In the genomic region with DNA sequence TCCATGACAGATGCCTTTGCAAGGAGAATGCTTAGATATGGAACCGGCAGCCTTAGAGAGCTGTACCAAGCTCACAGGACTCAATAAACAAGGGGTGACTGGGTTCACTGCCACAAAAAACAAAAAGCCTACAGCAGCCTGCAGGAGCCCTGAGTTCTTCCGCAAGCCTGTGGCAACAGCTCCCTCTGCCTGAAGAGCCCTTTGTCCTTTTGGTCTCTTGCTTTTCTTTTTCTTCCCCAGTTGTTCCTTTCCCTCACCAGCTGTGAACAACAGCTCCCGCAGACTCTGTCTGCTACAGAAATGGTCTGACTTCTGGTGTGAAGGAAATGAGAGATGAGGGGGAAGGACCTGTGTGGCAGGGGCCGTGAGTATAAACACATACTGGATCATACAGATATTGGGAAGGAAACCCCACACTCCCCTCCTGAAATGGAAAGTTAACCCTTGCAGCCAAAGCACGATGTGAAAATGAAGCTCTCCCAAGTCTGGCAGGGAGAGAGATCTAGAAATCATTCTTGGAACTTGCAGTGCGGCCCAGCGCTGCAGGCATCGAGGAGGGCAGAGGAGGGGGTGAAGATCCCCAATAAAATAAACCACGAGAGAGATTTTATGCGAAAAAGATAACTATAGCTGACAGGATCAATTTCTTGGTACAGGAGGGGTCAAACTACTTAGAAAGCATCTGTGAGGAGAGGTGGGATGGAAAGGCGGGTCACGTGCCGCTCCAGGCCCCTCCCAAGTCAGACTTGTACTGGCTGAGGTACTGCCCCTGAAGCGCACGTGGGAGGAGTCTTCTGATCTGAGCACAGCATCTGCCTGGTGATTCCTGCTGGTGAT, we compare ENCODE assay signal across 8 mouse cellular contexts.
A peak's percentile ranks its signal among the peaks of the same experiment; 100 is the strongest.
DNase-seq lines count a peak whose midpoint lies in the region; ATAC-seq lines count a peak whose summit lies in the region.

No protein-coding gene starts in this region.

- ATAC-seq in hindbrain, embryonic 12.5 days (ENCODE audit: low FRiP score) = peak; percentile 78
- ATAC-seq in stomach, embryonic 14.5 days (ENCODE audit: insufficient number of reproducible peaks, insufficient read depth, low FRiP score, low read depth) = peak; percentile 78; the same call in 1 of the 2 replicates

- H3K4me2 ChIP-seq in hindbrain, embryonic 12.5 days (replicated peaks) = peak overlapping the region; percentile 42
- H3K4me2 ChIP-seq in stomach, embryonic 14.5 days (replicated peaks; ENCODE audit: low read depth, low read length) = peak overlapping the region; percentile 37

- H3K27ac ChIP-seq in hindbrain, embryonic 12.5 days = peak overlapping the region; percentile 80
- peak overlapping the region; percentile 76 for H3K27ac ChIP-seq in stomach, embryonic 14.5 days (ENCODE audit: low read length)

- WGBS in hindbrain, embryonic 12.5 days = 3% methylated on average over 15 of the region's 15 CpGs
- WGBS in stomach, embryonic 14.5 days = 11% methylated on average over 15 of the region's 15 CpGs

- H3K9me3 ChIP-seq in hindbrain, embryonic 12.5 days (replicated peaks) = no peaks in the 10 kb centered on the region; the same call in 1 of the 2 replicates
- no peaks in the 10 kb centered on the region for H3K9me3 ChIP-seq in stomach, embryonic 14.5 days (ENCODE audit: control insufficient read depth, low read depth, low read length)

- peak; percentile 61 for DNase-seq in adrenal gland, postnatal 14 days
- DNase-seq in adrenal gland, postnatal 4 days (ENCODE audit: low spot score in 2 of 2) = no peak
- DNase-seq in c-Kit-positive CD71-positive TER-119-negative erythroid progenitor cells, embryonic 14.5 days (ENCODE audit: low read depth) = peak; percentile 35
- DNase-seq in frontal cortex, postnatal 25 days (ENCODE audit: low spot score in 2 of 2) = peak; percentile 20 to 25
- peak; percentile 26 to 41 for DNase-seq in layer of hippocampus, postnatal 36 days
- peak; percentile 38 to 64 for DNase-seq in lung, postnatal 4 days

- H3K27me3 ChIP-seq in hindbrain, embryonic 12.5 days = no peaks in the 10 kb centered on the region; the same call in 1 of the 2 replicates
- no peaks in the 10 kb centered on the region for H3K27me3 ChIP-seq in stomach, embryonic 14.5 days (ENCODE audit: control insufficient read depth, insufficient read depth, low read length)

- H3K9ac ChIP-seq in hindbrain, embryonic 12.5 days = peak overlapping the region; percentile 43
- no peak overlapping the region for H3K9ac ChIP-seq in stomach, embryonic 14.5 days (replicated peaks; ENCODE audit: low read depth, low read length)

- peak overlapping the region; percentile 13; the same call in 1 of the 2 replicates for H3K4me3 ChIP-seq in hindbrain, embryonic 12.5 days
- H3K4me3 ChIP-seq in stomach, embryonic 14.5 days (ENCODE audit: low read depth, low read length) = peak overlapping the region; percentile 2; the same call in 1 of the 2 replicates

- H3K4me1 ChIP-seq in hindbrain, embryonic 12.5 days = peaks cover 41% of the 10 kb centered on the region
- H3K4me1 ChIP-seq in stomach, embryonic 14.5 days (ENCODE audit: control insufficient read depth, insufficient read depth, low read length) = peaks cover 15% of the 10 kb centered on the region; the same call in 1 of the 2 replicates

- no peaks in the 10 kb centered on the region for H3K36me3 ChIP-seq in hindbrain, embryonic 12.5 days
- no peaks in the 10 kb centered on the region for H3K36me3 ChIP-seq in stomach, embryonic 14.5 days (ENCODE audit: control insufficient read depth, insufficient read depth, low read length)

Comparison
In these comparisons a context has a peak if more than half of its experiments do, and no peak if none do; other contexts are left out.
1. DNase-seq: peak in adrenal gland, postnatal 14 days (single experiment), c-Kit-positive CD71-positive TER-119-negative erythroid progenitor cells, embryonic 14.5 days (single experiment), frontal cortex, postnatal 25 days (2 of 2), layer of hippocampus, postnatal 36 days (2 of 2) and lung, postnatal 4 days (2 of 2); none in adrenal gland, postnatal 4 days (0 of 2).